Mouse (Mus musculus): Measurements from ENCODE around the gene Mthfd1l.
A peak's percentile ranks its signal among the peaks of the same experiment; 100 is the strongest.

The Mthfd1l gene

GRCm38 (mm10) chr10:4085363-4086141 is 112.6 kb downstream of the Mthfd1l start:
- no peak for DNase-seq

GRCm38 (mm10) chr10:4087563-4087962 is 114.6 kb downstream of the Mthfd1l start:
- DNase-seq: no peak

GRCm38 (mm10) chr10:4088744-4089414 is 116.0 kb downstream of the Mthfd1l start:
- peak; percentile 65 to 67 for DNase-seq

- no peak for DNase-seq
Observed at GRCm38 (mm10) chr10:4089885-4090284, 117.0 kb downstream of the Mthfd1l start.

GRCm38 (mm10) chr10:4092990-4093389 is 120.1 kb downstream of the Mthfd1l start:
- no peak for DNase-seq

GRCm38 (mm10) chr10:4094093-4094817 is 121.3 kb downstream of the Mthfd1l start:
- DNase-seq: no peak

GRCm38 (mm10) chr10:4096151-4096550 is 123.2 kb downstream of the Mthfd1l start:
- DNase-seq: no peak

GRCm38 (mm10) chr10:4100007-4100406 is 127.1 kb downstream of the Mthfd1l start:
- DNase-seq: no peak

- DNase-seq: peak; percentile 60 to 81
Observed at GRCm38 (mm10) chr10:4105676-4106528, 133.0 kb downstream of the Mthfd1l start.

- peak in 1 of 2 experiments; percentile 17 for DNase-seq
Observed at GRCm38 (mm10) chr10:4107661-4108338, 134.9 kb downstream of the Mthfd1l start.

- DNase-seq: no peak
Observed at GRCm38 (mm10) chr10:4108462-4108861, 135.5 kb downstream of the Mthfd1l start.

- DNase-seq: peak; percentile 14 to 31
Observed at GRCm38 (mm10) chr10:4111095-4111794, 138.3 kb downstream of the Mthfd1l start.

- DNase-seq: no peak
Observed at GRCm38 (mm10) chr10:4111795-4112139, 138.8 kb downstream of the Mthfd1l start.

- DNase-seq: peak in 1 of 2 experiments; percentile 15
Observed at GRCm38 (mm10) chr10:4112611-4113327, 139.9 kb downstream of the Mthfd1l start.

GRCm38 (mm10) chr10:4113328-4113658 is 140.4 kb downstream of the Mthfd1l start:
- DNase-seq: peak; percentile 66 to 68

GRCm38 (mm10) chr10:4116653-4117052 is 143.7 kb downstream of the Mthfd1l start:
- no peak for DNase-seq

- DNase-seq: no peak
Observed at GRCm38 (mm10) chr10:4117091-4117490, 144.2 kb downstream of the Mthfd1l start.

- no peak for DNase-seq
Observed at GRCm38 (mm10) chr10:4119287-4119686, 146.4 kb downstream of the Mthfd1l start.

GRCm38 (mm10) chr10:4120708-4121107 is 147.8 kb downstream of the Mthfd1l start:
- DNase-seq: no peak

- no peak for DNase-seq
Observed at GRCm38 (mm10) chr10:4121197-4121596, 148.3 kb downstream of the Mthfd1l start.
